Mouse (Mus musculus) adrenal gland, postnatal 14 days (tissue): ENCODE data around the gene Vmn1r166. TPM values are rescaled to one million over a fixed set of nuclear protein-coding genes. Genes with fewer than 3 reads are reported as not detected.
"Not testable (repeated sequence)": the region's sequence is repeated elsewhere in the genome, so short reads cannot be mapped to it uniquely, and the experiment has no call there.

ENCODE experiments used
- DNase-seq: peaks from one replicate; pipeline ENCODE4 v3.0.0; 2021; ENCODE audit warnings: mixed read lengths
- long read RNA-seq, 2 experiments: library from polyadenylated mRNA; stranded (forward); transcript quantifications; one replicate each; pipeline ENCODE4 v2.0.0; 2021
- total RNA-seq: library from RNA; stranded (reverse); gene quantifications from 2 replicates; pipeline ENCODE4 v1.2.3, GENCODE M21; 2021

Gene Vmn1r166
- total RNA-seq = not detected in 2 replicates
- long read RNA-seq, experiment 1 = 0 reads
- long read RNA-seq, experiment 2 = 0 reads

GRCm38 (mm10) chr7:23251582-23251981 is at the start of gene Vmn1r166:
Gene Vmn1r166, minus strand, starts transcription at chr7:23251682.
- not testable (repeated sequence) for DNase-seq

DNA sequence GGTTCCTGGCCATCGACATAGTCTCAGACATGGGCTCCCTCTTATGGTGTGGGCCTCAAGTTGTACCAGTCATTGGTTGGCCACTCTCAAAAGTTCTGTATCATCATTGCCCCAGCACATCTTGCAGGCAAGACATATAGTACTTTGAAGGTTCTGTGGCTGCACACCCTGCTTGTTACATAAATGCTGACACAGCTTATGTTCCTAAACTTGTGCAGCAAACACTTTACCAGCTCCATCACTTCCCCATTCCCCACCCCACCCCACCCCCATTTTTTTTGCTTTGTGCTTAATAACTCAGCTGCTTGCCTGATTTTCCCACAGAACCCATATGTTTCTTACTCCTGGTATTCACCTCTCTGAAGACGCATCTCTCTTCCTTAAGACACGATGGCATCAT is 49.4 kb upstream of the Vmn1r166 start, which contains the start of gene Nlrp4e:
TSS of gene Nlrp4e (plus strand) at position 301 of the 400 bp plus-strand sequence.
- DNase-seq = not testable (repeated sequence)

DNA sequence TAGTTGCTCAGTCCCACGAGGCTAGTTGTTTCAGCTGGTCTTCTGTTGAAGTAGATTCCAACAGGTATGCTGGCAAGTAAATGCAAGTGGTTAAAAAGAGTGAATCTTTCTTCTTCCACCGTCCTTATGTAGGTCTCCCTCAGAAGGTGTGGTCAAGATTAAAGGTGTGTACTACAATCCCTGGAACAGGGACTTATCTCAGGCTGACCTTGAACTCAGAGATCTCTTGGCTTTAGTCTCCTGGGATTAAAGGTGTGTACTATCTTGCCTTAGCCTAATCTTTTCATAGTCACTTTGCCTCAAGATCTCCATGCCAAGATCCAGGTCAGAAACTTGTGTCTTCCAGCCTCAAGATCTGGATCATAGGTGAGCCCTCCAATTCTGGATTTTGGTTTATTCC is 27.3 kb upstream of the Vmn1r166 start, which contains the start of gene Gm6902:
TSS of gene Gm6902 (minus strand) at position 101 of the 400 bp plus-strand sequence.
- DNase-seq = not testable (repeated sequence)

- not testable (repeated sequence) for DNase-seq
Observed at GRCm38 (mm10) chr7:23217032-23217431, 34.5 kb downstream of the Vmn1r166 start, which contains the start of gene Vmn1r165. Gene Vmn1r165, plus strand, starts transcription at chr7:23217332.

Other genes with a start within 250 kb of the Vmn1r166 start
- gene Gm4216, start 231.8 kb downstream of the Vmn1r166 start, total RNA-seq = not detected in 2 replicates
- gene Vmn1r163, start 196.1 kb downstream of the Vmn1r166 start, total RNA-seq = not detected in 2 replicates
- not detected in 2 replicates for gene Gm8720, start 184.2 kb downstream of the Vmn1r166 start, total RNA-seq
- not detected in 2 replicates for gene Gm10662, start 107.2 kb downstream of the Vmn1r166 start, total RNA-seq
- gene Vmn1r165, start 34.4 kb downstream of the Vmn1r166 start, total RNA-seq = not detected in 2 replicates
- not detected in 2 replicates for gene Gm6902, start 27.2 kb upstream of the Vmn1r166 start, total RNA-seq
- not detected in 2 replicates for gene Nlrp4e, start 49.5 kb upstream of the Vmn1r166 start, total RNA-seq
- gene Nlrp5, start 134.2 kb upstream of the Vmn1r166 start, total RNA-seq = not detected in 2 replicates